Comparison of ENCODE assay signal across 8 mouse cellular contexts in genomic region chr13:31558521-31559418, GRCm38 (mm10). TPM values are rescaled to one million over a fixed set of nuclear protein-coding genes. Genes with fewer than 3 reads are reported as not detected.
A peak's percentile ranks its signal among the peaks of the same experiment; 100 is the strongest.
DNase-seq lines count a peak whose midpoint lies in the region; ATAC-seq and TF ChIP-seq lines count a peak whose summit lies in the region.

Gene A530084C06Rik (minus strand): TSS chr13:31559333.

- H3K9me3 ChIP-seq in forebrain, embryonic 10.5 days = no peaks in the 10 kb centered on the region
- H3K9me3 ChIP-seq in hindbrain, embryonic 15.5 days = no peaks in the 10 kb centered on the region
- no peaks in the 10 kb centered on the region for H3K9me3 ChIP-seq in limb, embryonic 12.5 days
- no peaks in the 10 kb centered on the region for H3K9me3 ChIP-seq in midbrain, embryonic 11.5 days (ENCODE audit: control insufficient read depth, low read length)
- no peaks in the 10 kb centered on the region for H3K9me3 ChIP-seq in stomach, embryonic 16.5 days (replicated peaks; ENCODE audit: control insufficient read depth, low read length)

- H3K4me2 ChIP-seq in hindbrain, embryonic 15.5 days = peak within 1 kb of the TSS; percentile 96
- peak within 1 kb of the TSS; percentile 100 for H3K4me2 ChIP-seq in limb, embryonic 12.5 days
- H3K4me2 ChIP-seq in midbrain, embryonic 11.5 days = peak within 1 kb of the TSS; percentile 97
- H3K4me2 ChIP-seq in stomach, embryonic 16.5 days (ENCODE audit: low read depth, low read length) = peak within 1 kb of the TSS; percentile 95

- under 1% methylated on average over 88 of the region's 88 CpGs for WGBS in forebrain, embryonic 10.5 days
- WGBS in hindbrain, embryonic 15.5 days = under 1% methylated on average over 81 of the region's 88 CpGs
- WGBS in limb, embryonic 12.5 days = under 1% methylated on average over 88 of the region's 88 CpGs
- WGBS in midbrain, embryonic 11.5 days = under 1% methylated on average over 84 of the region's 88 CpGs
- WGBS in stomach, embryonic 16.5 days = 0% methylated on average over 87 of the region's 88 CpGs

- no peak within 1 kb of the TSS for H3K27ac ChIP-seq in gastrocnemius, adult 2 months
- peak within 1 kb of the TSS; percentile 53; the same call in 1 of the 2 replicates for H3K27ac ChIP-seq in forebrain, embryonic 10.5 days
- peak within 1 kb of the TSS; percentile 36 for H3K27ac ChIP-seq in hindbrain, embryonic 15.5 days (replicated peaks)
- no peak within 1 kb of the TSS for H3K27ac ChIP-seq in limb, embryonic 12.5 days
- no peak within 1 kb of the TSS for H3K27ac ChIP-seq in midbrain, embryonic 11.5 days (ENCODE audit: low read depth, low read length)
- peak within 1 kb of the TSS; percentile 94 for H3K27ac ChIP-seq in stomach, embryonic 16.5 days (ENCODE audit: low read length)

- peak; percentile 30 for DNase-seq in gastrocnemius, adult 2 months
- DNase-seq in gastrocnemius, postnatal 36 days = no peak
- peak; percentile 39 for DNase-seq in Muller cell, postnatal 12 days (ENCODE audit: inconsistent ontology term)
- DNase-seq in forebrain, embryonic 10.5 days (ENCODE audit: extremely low spot score, low spot score) = peak; percentile 55
- DNase-seq in midbrain, embryonic 11.5 days (ENCODE audit: low spot score, missing footprints) = peak; percentile 95

- peak within 1 kb of the TSS; percentile 42 for H3K9ac ChIP-seq in hindbrain, embryonic 15.5 days
- H3K9ac ChIP-seq in limb, embryonic 12.5 days (replicated peaks) = peak within 1 kb of the TSS; percentile 51
- peak within 1 kb of the TSS; percentile 30 for H3K9ac ChIP-seq in midbrain, embryonic 11.5 days (ENCODE audit: low read length)
- peak within 1 kb of the TSS; percentile 88 for H3K9ac ChIP-seq in stomach, embryonic 16.5 days (ENCODE audit: low read length)

- peaks cover 100% of the 10 kb centered on the region for H3K27me3 ChIP-seq in forebrain, embryonic 10.5 days (ENCODE audit: poor library complexity, severe bottlenecking)
- peaks cover 88% of the 10 kb centered on the region for H3K27me3 ChIP-seq in hindbrain, embryonic 15.5 days
- H3K27me3 ChIP-seq in limb, embryonic 12.5 days = peaks cover 95% of the 10 kb centered on the region
- H3K27me3 ChIP-seq in midbrain, embryonic 11.5 days (ENCODE audit: control insufficient read depth, insufficient read depth, low read length) = peaks cover 75% of the 10 kb centered on the region
- H3K27me3 ChIP-seq in stomach, embryonic 16.5 days (ENCODE audit: control insufficient read depth, insufficient read depth, low read length) = peaks cover 32% of the 10 kb centered on the region

- no peak for TF ChIP-seq CTCF in gastrocnemius, adult 2 months (IDR thresholded peaks at IDR 0.05)

- intact Hi-C loops in gastrocnemius, adult 2 months (cut with DNase I) = no loop called here
- intact Hi-C loops in gastrocnemius, postnatal 36 days (cut with DNase I) = no loop called here

- H3K4me3 ChIP-seq in gastrocnemius, adult 2 months = peak within 1 kb of the TSS; percentile 82
- peak within 1 kb of the TSS; percentile 70 for H3K4me3 ChIP-seq in forebrain, embryonic 10.5 days
- H3K4me3 ChIP-seq in hindbrain, embryonic 15.5 days = peak within 1 kb of the TSS; percentile 47
- H3K4me3 ChIP-seq in limb, embryonic 12.5 days (replicated peaks) = peak within 1 kb of the TSS; percentile 69
- peak within 1 kb of the TSS; percentile 53 for H3K4me3 ChIP-seq in midbrain, embryonic 11.5 days (ENCODE audit: low read depth, low read length)
- H3K4me3 ChIP-seq in stomach, embryonic 16.5 days (replicated peaks; ENCODE audit: low read length) = peak within 1 kb of the TSS; percentile 67

- peaks cover 43% of the 10 kb centered on the region for H3K4me1 ChIP-seq in forebrain, embryonic 10.5 days
- H3K4me1 ChIP-seq in hindbrain, embryonic 15.5 days (replicated peaks) = peaks cover 30% of the 10 kb centered on the region
- peaks cover 35% of the 10 kb centered on the region for H3K4me1 ChIP-seq in limb, embryonic 12.5 days (replicated peaks)
- peaks cover 17% of the 10 kb centered on the region for H3K4me1 ChIP-seq in midbrain, embryonic 11.5 days (ENCODE audit: control insufficient read depth, insufficient read depth, low read length)
- peaks cover 11% of the 10 kb centered on the region for H3K4me1 ChIP-seq in stomach, embryonic 16.5 days (ENCODE audit: control insufficient read depth, insufficient read depth, low read length)

- peak; percentile 55 for ATAC-seq in hindbrain, embryonic 15.5 days (ENCODE audit: low FRiP score, low read depth)
- ATAC-seq in limb, embryonic 12.5 days (ENCODE audit: insufficient number of reproducible peaks, insufficient read depth, low FRiP score, low TSS enrichment, low read depth) = peak; percentile 27; the same call in 1 of the 2 replicates
- peak; percentile 53 for ATAC-seq in midbrain, embryonic 11.5 days (ENCODE audit: low FRiP score)
- ATAC-seq in stomach, embryonic 16.5 days (ENCODE audit: insufficient read depth, low FRiP score) = peak; percentile 12

- no peaks in the 10 kb centered on the region for H3K36me3 ChIP-seq in forebrain, embryonic 10.5 days (replicated peaks)
- H3K36me3 ChIP-seq in hindbrain, embryonic 15.5 days = no peaks in the 10 kb centered on the region
- H3K36me3 ChIP-seq in limb, embryonic 12.5 days = no peaks in the 10 kb centered on the region
- H3K36me3 ChIP-seq in midbrain, embryonic 11.5 days (ENCODE audit: control insufficient read depth, insufficient read depth, low read length) = no peaks in the 10 kb centered on the region
- H3K36me3 ChIP-seq in stomach, embryonic 16.5 days (ENCODE audit: control insufficient read depth, insufficient read depth, low read length) = no peaks in the 10 kb centered on the region

RNA-seq across cellular contexts. Expression of gene A530084C06Rik, which starts in this region (rescaled TPM):
- not detected for total RNA-seq in gastrocnemius, adult 2 months (2021)
- not detected for total RNA-seq in gastrocnemius, postnatal 36 days (2021)
- not detected in 2 replicates for polyA plus RNA-seq in forebrain, embryonic 10.5 days (2016; fragmentation: Nextera tagmentation; extraction: Ambion mirVana)
- polyA plus RNA-seq in hindbrain, embryonic 15.5 days (2015; fragmentation: Nextera tagmentation; extraction: Ambion mirVana) = not detected in 2 replicates
- polyA plus RNA-seq in limb, embryonic 12.5 days (2016; fragmentation: Nextera tagmentation; extraction: Ambion mirVana) = 0.10 TPM in 1 of 2 replicates, not detected in the other
- polyA plus RNA-seq in midbrain, embryonic 11.5 days (2014; fragmentation: Nextera tagmentation; extraction: Ambion mirVana) = not detected in 2 replicates
- polyA plus RNA-seq in stomach, embryonic 16.5 days (2015; fragmentation: Nextera tagmentation; extraction: Ambion mirVana) = not detected in 2 replicates

Comparison
In these comparisons a context has a peak if more than half of its experiments do, and no peak if none do; other contexts are left out.
1. Peak in DNase-seq and H3K4me3 ChIP-seq in gastrocnemius, adult 2 months; RNA of the gene not detected or under 1 TPM.
2. Peak in DNase-seq, H3K4me3 ChIP-seq and H3K27ac ChIP-seq in forebrain, embryonic 10.5 days; RNA of the gene not detected or under 1 TPM.
3. Peak in ATAC-seq, H3K4me3 ChIP-seq, H3K27ac ChIP-seq, H3K9ac ChIP-seq and H3K4me2 ChIP-seq in hindbrain, embryonic 15.5 days; RNA of the gene not detected or under 1 TPM.
4. Peak in ATAC-seq, H3K4me3 ChIP-seq, H3K9ac ChIP-seq and H3K4me2 ChIP-seq in limb, embryonic 12.5 days; RNA of the gene not detected or under 1 TPM.
5. Peak in DNase-seq, ATAC-seq, H3K4me3 ChIP-seq, H3K9ac ChIP-seq and H3K4me2 ChIP-seq in midbrain, embryonic 11.5 days; RNA of the gene not detected or under 1 TPM.
6. Peak in ATAC-seq, H3K4me3 ChIP-seq, H3K27ac ChIP-seq, H3K9ac ChIP-seq and H3K4me2 ChIP-seq in stomach, embryonic 16.5 days; RNA of the gene not detected or under 1 TPM.
7. H3K9ac ChIP-seq: peak in every context shown above with its lines; median percentile 88 in stomach, embryonic 16.5 days; 51 in limb, embryonic 12.5 days; 42 in hindbrain, embryonic 15.5 days; 30 in midbrain, embryonic 11.5 days.